Mouse (Mus musculus) WW6 (cell line): ENCODE results near the gene Slc16a13.

ENCODE experiments used
- DNase-seq: peaks from one replicate; pipeline ENCODE4 v3.0.0-alpha.2; 2013; ENCODE audit warnings: low read depth, low spot score

Gene Slc16a13

DNA sequence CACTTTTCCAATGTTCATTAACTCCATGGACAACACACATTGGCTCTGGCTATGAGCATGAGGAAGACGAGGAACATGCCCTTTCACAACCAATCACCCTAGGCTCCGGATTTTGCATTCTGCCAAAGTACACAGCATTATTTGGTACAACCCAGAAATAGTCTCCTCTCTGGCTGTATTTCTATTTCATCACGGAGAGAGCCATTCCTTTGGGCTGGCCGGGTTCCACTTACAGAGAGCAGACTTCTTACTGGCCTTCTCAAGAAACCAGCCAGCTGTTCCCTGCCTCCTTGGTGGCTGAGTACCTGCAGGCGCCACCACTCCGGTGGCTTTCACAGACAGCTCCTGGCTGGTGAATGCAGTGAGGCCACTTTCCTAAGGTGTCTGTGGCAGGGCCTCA, 8.4 kb downstream of the Slc16a13 start, which contains the start of gene Slc16a11:
Slc16a11 (plus strand) TSS at position 330 of the 400 bp plus-strand sequence.
- no peak for DNase-seq

DNA sequence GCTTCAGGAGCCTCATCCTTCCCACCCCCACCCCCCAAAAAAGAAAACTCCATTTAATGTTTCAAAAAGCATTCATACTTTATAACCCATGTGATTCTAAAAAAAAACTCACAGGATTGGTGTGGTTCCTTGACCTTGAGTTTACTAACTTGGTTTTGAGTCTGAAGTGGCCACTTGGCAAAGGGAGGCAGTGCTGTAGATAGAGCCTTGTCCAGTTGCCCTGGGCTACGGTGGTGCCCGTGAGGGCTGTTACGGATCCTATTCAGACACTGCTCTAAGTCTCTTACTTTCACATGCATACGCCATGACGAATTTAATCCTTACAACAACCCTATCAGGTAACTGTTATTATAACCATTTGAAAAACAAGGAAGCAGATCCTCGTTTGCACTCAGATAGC, 8.9 kb downstream of the Slc16a13 start:
- DNase-seq: no peak

DNA sequence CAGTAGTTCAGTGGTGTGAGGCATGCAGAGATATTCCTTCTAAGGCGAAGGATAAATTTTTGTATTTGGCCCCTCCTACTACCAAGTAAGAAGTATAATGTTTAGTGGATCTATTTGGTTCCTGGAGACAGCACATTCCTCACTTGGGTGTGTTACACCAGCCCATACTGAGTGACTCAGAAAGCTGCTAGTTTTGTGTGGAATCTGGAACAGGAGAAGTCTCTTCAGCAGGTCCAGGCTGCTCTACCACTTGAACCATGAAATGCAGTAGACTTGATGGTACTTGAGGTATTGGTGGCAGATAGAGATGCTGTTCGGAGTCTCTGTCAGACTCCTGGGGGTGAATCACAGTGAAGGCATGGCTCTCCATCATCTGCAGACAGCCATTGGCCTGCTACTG, 10.2 kb downstream of the Slc16a13 start:
- no peak for DNase-seq

DNA sequence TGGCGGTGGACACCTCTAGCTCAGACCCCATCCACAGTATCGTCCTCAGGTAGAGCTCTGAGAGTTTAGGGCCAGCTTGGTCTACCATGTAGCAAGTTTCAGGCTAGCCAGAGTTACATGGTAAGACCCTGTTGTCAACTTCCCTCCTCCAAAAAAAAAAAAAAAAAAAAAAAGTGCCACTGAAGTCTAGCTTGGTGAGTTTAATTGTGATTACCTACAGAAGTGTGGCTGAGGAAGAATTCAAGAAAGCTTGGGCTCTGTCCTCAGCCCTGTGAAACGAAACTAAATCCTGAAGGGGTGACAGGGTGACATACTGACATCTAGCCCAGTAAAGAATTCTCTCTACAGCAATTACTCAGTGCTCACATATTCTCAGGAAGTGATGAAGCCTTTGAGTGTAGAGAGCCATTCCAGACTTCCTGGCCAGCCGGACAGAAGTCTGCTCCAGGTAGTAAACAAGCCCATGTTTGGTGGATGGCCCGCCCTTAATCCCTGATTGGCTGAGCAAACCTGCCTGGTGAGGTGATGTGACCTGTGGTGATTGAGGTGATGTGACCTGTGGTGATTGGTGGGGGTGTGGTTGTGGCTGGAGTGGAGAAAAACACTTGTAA, 12.0 kb downstream of the Slc16a13 start:
- DNase-seq: no peak

DNA sequence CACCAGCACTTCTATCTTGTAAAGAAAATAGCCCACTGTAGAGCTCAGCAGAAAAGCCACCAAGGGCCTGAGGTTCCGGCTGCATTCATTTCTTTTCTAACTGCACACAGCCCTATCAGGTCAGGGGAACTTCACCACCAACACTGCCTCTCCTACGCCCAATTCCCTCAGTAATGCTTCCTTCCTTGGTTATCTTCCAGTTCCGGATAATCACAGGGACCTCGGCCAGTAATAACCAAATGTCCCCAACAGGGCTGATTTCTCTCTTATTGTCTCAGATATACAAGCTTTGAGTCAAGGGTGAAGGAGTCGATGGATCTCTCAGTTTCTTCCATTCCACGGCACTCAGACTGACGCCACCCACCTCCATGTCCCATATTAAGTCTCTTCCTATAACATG, 13.6 kb downstream of the Slc16a13 start:
- no peak for DNase-seq

DNA sequence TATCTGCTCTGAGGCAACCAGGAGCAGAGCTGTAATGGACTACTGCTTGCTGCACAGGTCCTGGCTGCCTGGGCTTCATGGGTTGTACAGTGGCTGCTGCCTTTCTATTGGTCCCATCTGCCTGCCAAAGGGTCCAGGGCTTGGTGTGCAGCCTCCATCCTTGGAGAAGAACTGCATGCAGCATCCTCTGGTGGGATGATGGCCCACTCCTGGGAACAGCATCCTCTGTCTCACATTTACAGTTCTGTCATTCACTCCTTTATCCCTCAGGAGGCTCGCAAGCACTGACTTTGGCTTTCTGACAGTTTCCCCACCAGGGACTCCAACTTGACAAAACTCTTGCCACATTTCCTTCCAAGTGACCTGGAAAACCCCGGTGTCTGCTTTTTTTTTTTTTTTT, 14.1 kb downstream of the Slc16a13 start:
- no peak for DNase-seq

DNA sequence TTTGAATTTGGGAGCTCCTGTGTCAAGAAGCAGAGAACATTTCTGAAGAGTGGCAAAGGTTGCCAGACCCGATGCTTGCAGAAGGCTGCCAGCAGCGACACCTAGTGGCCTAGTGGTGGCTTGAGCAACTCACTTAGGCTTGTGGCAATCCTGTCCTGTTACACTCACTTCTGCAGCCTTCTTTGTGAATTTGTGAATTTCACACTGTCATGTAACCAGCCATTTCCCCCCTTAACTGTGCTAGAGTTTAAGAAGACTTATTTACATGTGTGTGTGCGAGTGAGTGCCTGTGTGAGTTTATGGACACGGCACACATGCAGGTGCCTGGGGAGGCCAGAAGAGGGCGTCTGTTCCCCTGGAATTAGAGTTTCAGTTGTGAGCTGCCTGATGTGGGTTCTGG, 19.2 kb downstream of the Slc16a13 start:
- DNase-seq: no peak

DNA sequence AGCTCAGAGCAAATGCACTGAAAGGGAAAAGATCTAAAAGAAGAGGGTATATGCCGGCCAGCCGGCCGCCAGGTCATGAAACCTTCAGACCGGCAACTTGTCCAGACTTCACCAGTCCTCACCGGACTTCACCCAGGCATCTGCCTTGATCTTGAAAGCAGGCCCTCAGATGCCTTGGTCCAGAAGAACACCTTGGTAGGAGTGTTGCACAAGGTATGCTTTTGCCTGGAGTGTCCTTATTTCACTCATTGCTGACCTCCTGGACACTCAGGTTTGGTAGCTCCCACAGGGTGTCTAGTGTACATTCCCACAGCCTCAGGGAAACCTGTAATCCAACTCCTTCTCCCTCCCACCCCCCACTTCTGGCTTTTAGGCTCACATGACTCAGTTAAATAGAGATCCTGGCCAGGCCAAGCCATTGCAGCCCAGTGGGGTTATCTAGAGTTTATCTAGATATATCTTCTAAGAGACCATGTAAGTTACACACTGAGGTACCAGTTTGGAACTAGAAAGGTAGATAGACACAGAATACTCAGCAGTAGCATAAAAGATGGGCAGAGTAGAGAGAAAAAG, 20.7 kb downstream of the Slc16a13 start:
- DNase-seq: no peak

DNA sequence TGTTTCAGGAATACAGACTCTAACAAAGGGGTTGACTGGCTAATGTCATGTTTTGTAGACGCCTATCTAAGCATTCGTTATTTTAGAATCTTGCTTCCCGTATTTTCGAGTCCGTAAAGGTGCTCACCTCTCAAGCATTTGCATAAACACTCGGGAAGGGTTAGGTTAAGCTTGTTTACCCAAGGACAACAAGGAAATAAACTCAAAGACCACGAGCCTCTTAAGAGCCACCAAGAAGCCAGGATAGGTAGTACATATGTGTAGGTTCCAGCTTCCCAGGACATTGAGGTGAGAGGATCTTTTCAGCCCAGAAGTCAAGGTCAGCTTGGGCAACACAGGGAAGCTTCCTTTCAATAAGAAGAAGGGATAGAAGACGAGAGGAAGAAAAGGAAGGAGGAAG, 21.8 kb downstream of the Slc16a13 start:
- DNase-seq: no peak

DNA sequence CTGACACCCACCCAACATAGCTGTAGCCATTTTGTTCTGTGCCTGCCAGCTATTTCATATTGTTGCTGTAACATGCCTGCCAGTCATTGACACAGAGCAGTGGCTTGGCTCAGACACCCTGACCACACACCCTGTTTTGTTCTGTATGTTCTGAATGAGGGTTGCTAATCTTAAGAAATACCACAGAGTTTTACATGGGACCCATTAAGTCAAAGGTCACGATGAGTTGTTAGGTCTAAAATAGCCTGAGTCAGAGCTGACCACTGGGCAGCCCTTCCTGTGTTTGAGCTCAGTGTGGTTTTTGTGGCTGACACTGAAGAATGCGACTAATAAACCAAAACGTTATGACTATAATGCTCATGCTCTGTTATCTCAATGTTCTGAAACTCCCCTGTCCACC, 22.5 kb downstream of the Slc16a13 start:
- no peak for DNase-seq

DNA sequence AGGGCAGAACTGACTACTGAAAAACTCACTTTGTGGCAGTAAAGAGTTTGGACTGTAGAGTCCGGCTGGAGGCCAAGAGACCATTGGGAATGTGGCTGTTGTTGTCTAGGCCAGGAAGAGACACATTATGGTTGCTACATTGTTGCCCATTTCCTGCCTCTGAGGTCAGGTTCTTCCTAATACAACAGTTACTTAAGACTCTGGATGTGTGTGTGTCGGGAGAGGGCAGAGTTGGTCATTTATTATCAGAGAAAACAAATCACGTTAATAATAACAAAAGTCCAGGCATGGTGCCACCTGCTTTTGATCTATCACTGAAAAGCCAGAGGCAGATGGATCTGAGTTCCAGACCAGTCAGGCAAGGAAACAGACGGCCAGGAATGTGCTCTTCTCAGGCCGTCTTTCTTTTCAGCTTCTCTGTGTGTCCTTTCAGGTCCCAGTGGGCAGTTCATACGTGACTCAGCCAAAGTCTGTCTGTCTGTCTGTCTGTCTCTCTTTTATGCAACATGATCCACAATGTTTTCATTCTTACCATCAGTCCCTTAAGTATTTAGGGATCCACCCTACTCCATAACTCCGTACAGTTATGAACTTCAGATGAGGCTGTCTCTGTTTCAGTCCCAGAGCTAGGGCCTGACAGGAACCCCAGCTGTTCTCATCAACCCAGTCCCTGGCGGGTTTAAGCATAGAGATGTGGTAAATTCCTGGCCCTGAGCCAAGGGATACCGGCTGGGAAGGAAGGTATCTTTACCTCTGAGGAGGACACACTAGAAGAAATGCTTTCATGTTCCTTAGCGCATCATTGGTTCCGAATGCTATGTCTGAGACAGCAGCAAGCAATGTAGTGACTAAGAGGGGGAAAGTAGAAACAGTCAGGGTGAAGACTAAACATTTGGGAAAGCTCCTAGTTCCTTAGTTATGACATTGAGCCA, 27.2 kb downstream of the Slc16a13 start:
- no peak for DNase-seq

DNA sequence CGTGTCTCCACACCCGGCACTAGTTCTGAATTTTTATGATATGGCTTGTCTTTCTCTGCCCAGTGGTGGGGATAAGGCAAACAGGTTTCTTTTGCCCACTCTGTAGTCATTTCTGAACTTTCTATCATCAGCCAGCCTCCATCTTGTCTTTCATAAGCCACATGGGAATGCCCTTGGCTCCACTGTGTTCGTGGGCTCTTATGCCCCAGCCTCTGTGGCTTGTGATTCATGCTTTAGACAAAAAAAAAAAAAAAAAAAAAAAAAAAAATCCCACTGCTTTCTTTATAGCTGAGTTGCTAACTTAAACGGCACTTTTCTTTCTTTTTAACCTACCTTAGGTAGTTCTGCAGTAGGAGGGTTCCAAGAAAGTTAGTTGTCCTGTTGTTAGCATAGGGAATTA, 28.7 kb downstream of the Slc16a13 start:
- no peak for DNase-seq

DNA sequence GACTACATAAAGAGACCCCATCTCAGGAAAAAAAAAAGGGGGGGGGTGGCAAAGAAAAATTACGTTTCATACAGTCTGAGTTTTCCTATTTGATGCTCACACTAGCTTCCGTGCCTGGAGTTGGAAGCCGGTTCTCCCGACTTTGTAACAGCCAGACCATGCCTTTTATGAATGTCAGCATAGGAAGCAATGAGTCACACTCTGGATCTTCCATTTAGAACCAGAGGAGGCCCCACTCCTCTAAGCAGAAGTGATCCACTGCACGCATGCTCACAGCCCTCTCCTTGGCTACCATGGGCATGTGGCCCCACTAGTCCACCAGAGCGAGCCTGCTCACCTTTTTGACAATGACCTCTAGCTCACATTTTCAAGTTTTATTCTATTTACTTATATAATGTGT, 29.7 kb downstream of the Slc16a13 start:
- no peak for DNase-seq

DNA sequence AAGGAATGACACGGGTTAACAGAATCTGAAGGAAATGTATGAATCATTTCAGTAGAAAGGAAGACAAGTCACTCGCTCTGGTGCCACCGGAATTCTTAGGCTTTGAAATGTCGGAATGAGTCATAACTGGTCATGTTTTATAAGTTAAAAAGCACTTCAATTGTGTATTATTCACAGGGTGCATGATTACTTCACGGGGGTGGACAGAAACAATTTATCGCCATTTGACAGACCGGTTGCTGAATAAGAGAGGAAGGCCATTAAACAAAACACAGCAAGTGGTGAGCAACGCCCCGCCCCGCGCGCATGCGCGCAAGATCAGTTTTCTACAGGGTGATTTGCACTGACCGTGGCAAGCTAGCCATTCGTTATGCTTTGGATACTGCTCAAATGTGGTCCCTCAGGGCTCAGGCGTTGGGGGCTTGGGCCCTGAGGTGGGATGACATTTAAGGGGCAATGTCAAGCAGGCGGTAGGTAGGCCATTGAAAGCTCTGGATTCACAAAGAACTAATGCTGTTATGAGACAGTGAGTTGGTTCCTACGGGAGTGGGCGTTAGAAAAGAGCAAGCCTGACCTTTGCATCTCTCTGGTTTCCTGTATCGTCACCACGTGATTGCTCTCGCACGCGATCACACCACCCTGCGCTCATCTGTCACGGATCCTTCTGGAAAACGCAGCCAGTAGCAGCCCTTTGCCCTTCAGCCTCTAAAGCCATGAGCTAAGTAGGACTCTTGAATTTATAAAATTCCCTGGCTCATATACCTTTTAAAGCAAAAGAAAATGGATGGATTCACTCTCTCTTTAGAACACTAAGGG, 31.3 kb downstream of the Slc16a13 start:
- DNase-seq: no peak

DNA sequence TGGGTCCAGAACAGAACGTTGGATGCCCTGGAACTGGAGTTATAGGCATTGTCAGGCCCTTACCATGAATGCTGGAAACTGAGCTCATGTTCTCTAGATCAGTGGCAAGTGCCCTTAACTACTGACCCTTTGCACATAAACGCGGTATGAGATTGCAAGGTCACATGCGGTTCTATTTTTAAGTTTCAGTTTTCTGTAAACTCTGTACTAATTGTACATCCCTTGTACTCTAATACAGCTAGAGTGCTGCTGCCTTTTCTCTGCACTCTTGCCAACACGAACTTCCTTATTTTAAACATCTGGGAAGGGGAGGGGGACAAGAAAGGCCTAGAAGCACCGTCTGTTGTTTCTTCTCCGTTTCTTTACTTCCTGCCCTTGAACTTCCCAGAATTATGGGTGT, 35.7 kb downstream of the Slc16a13 start:
- no peak for DNase-seq

DNA sequence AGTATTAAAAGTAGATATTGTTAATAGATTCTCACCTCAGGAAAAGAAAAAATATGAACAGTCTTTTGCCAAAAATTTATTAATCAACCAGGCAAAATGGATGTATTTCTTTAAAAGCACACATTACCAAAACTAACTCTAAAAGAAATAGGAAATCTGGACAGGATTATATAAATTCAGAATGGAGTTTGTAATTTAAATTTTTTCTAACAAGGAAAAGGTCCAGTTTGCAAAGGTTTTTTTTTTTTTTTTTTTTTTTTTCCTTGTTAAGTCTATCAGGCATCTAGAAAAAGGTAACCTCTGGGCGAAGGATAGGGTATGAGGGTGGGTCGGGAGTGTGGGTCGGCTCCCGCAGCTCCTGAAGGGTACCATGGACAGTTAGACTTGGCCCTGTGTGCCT, 40.4 kb downstream of the Slc16a13 start:
- DNase-seq: no peak

DNA sequence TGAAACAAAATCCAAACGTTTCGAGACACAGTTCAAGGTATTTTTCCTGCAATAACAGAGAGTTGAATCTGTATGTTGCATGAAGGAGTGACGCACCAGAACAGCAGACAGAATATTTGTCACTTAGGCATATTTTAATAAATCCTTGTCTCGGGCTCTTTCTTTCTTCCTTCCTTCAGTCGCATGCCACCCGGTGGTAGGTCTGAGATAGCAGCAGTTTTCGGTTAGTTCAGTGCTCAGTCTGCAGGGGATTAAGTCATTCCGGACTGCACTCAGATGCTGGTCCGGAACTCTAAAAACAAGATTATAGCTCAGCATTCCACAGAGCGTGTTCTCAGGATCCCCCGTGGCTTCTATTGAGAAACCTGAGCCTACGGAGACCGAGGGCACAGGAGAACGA, 41.5 kb downstream of the Slc16a13 start:
- no peak for DNase-seq

DNA sequence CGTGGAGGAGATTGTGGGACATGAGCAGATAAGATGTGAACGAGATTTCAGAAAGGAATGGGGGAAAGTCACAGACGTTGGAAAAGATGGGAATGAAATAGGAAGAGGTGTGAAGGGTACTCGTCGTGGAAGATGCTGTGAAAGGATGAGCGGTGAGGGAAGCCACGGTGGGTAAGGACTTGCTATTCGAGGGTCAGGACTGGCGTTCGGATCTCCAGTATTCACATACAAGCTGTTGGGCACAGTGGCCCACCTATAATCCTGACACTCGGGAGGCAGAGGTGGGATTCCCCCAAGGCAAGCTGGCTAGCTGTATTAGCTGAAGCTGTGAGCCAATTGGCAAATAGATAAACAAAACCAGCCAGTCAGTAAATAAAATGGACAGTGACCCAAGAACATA, 42.1 kb downstream of the Slc16a13 start:
- DNase-seq: no peak

DNA sequence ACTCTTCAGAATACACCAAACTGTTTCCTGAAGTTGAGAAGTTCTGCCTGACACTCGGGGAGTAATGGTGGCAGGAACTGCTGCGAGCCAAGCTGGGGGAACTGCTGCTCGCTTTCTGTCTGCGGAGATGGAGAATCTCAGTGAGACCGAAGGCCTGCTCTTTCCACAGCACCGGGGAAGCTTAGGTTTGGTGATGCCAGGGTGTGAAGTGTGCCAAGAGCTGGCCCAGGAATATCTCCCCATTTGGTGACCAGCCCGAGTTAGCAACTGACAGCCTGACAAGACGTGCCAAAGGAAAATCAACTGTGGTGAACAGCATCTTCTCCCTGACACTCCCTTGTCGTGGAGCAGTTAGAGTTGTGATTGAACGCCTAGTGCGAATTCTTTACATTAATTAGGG, 42.6 kb downstream of the Slc16a13 start:
- DNase-seq: no peak

DNA sequence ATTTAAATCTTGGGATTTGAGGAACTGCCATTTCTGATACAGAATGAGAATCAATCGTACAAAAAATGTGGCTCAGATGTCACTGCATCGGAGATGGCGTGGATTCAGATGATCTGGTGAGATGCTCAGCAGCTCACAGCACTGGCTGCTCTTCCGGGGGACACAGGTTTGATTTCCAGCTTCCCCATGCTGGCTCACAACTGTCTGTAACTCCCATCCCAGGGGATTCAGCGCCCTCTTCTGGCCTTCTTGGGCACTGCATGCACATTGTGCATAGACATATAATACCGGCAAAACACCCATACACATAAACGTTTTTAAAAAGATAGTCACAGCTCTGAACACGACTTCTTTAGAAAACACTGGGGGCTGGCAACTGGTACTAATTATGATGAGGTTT, 43.2 kb downstream of the Slc16a13 start:
- DNase-seq: peak; percentile 45

DNA sequence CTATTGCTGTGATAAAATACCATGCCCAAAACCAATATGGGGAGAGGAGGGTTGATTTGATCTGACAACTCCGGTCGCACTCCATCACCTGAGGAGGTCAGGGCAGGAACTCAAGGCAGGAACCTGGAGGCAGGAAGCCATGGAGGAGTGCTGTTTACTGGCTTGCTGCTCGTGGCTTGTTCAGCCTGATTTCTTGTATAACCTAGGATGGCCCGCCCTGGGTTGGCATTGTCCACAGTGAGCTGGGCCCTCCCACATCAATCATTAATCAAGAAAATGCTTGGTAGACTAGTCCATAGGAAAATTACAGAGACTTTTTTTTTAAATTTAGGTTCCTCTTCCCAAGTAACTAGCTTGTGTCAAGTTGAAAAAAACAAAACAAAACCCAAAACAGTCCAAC, 46.4 kb downstream of the Slc16a13 start:
- DNase-seq: no peak

DNA sequence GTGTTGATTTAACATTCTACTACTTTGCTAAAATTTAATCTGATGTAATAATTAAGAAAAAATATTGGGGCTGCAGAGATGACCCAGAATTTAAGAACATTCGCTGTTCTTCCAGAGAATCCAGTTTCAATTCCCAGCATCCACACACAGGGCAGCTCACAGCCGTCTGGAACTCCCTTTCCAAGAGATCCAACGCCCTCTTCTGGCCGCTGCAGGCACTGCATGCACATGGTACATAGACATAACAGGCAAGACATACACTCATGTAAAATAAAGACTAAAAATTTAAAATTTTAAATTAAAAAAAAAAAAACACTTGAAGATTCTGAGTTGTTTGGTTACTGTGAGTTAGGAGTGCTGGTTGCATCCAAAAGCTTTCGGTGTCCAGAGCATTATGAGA, 48.6 kb downstream of the Slc16a13 start:
- DNase-seq: peak; percentile 40
